Mouse (Mus musculus) thymus, adult 2 months (tissue): ENCODE measurements at regions not wholly inside any gene's neighbourhood (a gene's known extent, or its start where the extent isn't known, plus 50 kb on each side); places are given as distances from the start of the nearest gene placed in this dataset.

Experiments used
- CTCF ChIP-seq: fragments of 200-500 bp; IDR thresholded peaks from 2 replicates; pipeline ENCODE4 v1.5.1; 2012; ENCODE audit warnings: mild to moderate bottlenecking, control low read depth, low read length, moderate library complexity, borderline replicate concordance; ENCODE audit not compliant: control insufficient read depth, poor library complexity, insufficient read depth; ENCODE audit errors: extremely low read depth
- POLR2A ChIP-seq: fragments of 200-500 bp; IDR thresholded peaks from 2 replicates; pipeline ENCODE4 v1.6.1; 2012; ENCODE audit warnings: mild to moderate bottlenecking, low read length, control low read depth, moderate library complexity; ENCODE audit not compliant: control insufficient read depth, poor library complexity, insufficient read depth; ENCODE audit errors: extremely low read depth

DNA sequence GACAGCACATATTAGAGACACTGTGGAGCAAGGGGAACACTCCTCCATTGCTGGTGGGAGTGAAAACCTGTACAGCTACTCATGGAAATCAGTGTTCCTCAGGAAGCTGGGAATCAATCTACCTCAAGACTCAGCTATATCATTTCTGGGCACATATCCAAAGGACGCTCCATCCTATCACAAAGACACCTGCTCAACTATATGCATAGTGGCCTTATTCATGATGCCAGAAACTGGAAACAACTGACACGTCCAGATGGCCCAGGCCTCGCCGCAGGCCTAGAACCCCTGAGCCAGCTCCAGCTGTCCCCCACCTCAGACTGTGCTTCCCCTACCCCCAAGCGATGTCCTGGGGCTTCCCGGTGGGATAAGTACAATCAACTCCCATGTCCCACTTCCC lies 116.3 kb upstream of the Bach2 start:
- TF ChIP-seq CTCF (no peak), POLR2A (no peak)
